Mouse (Mus musculus) T-helper 1 cell (primary cell): ENCODE results near the gene Zfp651.

ENCODE experiments used
- in situ Hi-C: fragments of 300-600 bp; cut with MboI, MseI; formaldehyde crosslinking; loops from one replicate; pipeline ENCODE4 v1.15.1; 2025; ENCODE audit warnings: high pct_unique_total_duplicates

Zfp651 gene

GRCm38 (mm10) chr9:121762248-121762647 is 3.1 kb downstream of the Zfp651 start:
- in situ Hi-C loops = no loop called here

- in situ Hi-C loops = no loop called here
Measured at GRCm38 (mm10) chr9:121762761-121763160, 3.6 kb downstream of the Zfp651 start.

GRCm38 (mm10) chr9:121763716-121764115 is 4.6 kb downstream of the Zfp651 start:
- in situ Hi-C loops = no loop called here

GRCm38 (mm10) chr9:121765166-121765855 is 6.2 kb downstream of the Zfp651 start:
- in situ Hi-C loops = no loop called here

GRCm38 (mm10) chr9:121772412-121772811 is 13.3 kb downstream of the Zfp651 start:
- in situ Hi-C loops = no loop called here

GRCm38 (mm10) chr9:121775951-121776350 is 16.8 kb downstream of the Zfp651 start:
- in situ Hi-C loops = loop anchor here (25.0 kb wide), 2 partner anchors 289 to 911 kb away; partner anchors contain the start of gene Cck

GRCm38 (mm10) chr9:121776511-121776910 is 17.4 kb downstream of the Zfp651 start:
- in situ Hi-C loops = loop anchor here (25.0 kb wide), 2 partner anchors 289 to 911 kb away; partner anchors contain the start of gene Cck

GRCm38 (mm10) chr9:121777484-121778065 is 18.4 kb downstream of the Zfp651 start, which contains the start of gene Klhl40:
Klhl40 (plus strand) TSS chr9:121777607.
- in situ Hi-C loops = loop anchor here (25.0 kb wide), 2 partner anchors 290 to 910 kb away; partner anchors contain the start of gene Cck

GRCm38 (mm10) chr9:121778066-121778624 is 19.0 kb downstream of the Zfp651 start:
- in situ Hi-C loops = loop anchor here (25.0 kb wide), 2 partner anchors 291 to 909 kb away; partner anchors contain the start of gene Cck

- in situ Hi-C loops = loop anchor here (25.0 kb wide), 2 partner anchors 298 to 902 kb away; partner anchors contain the start of gene Cck
Measured at GRCm38 (mm10) chr9:121784801-121785200, 25.7 kb downstream of the Zfp651 start.

GRCm38 (mm10) chr9:121785261-121785660 is 26.1 kb downstream of the Zfp651 start:
- in situ Hi-C loops = loop anchor here (25.0 kb wide), 2 partner anchors 298 to 902 kb away; partner anchors contain the start of gene Cck

GRCm38 (mm10) chr9:121786359-121786758 is 27.2 kb downstream of the Zfp651 start:
- in situ Hi-C loops = loop anchor here (25.0 kb wide), 2 partner anchors 299 to 901 kb away; partner anchors contain the start of gene Cck

GRCm38 (mm10) chr9:121791206-121791605 is 32.1 kb downstream of the Zfp651 start:
- in situ Hi-C loops = loop anchor here (25.0 kb wide), 2 partner anchors 304 to 896 kb away; partner anchors contain the start of gene Cck

GRCm38 (mm10) chr9:121791757-121792521 is 32.8 kb downstream of the Zfp651 start, which contains the start of gene Hhatl:
Hhatl (minus strand) TSS chr9:121792507.
- in situ Hi-C loops = loop anchor here (25.0 kb wide), 2 partner anchors 305 to 895 kb away; partner anchors contain the start of gene Cck

- in situ Hi-C loops = loop anchor here (25.0 kb wide), 2 partner anchors 308 to 892 kb away; partner anchors contain the start of gene Cck
Measured at GRCm38 (mm10) chr9:121794972-121795539, 35.9 kb downstream of the Zfp651 start.

GRCm38 (mm10) chr9:121797722-121798121 is 38.6 kb downstream of the Zfp651 start:
- in situ Hi-C loops = loop anchor here (25.0 kb wide), 2 partner anchors 310 to 890 kb away; partner anchors contain the start of gene Cck

- in situ Hi-C loops = loop anchor here (25.0 kb wide), 2 partner anchors 312 to 888 kb away; partner anchors contain the start of gene Cck
Measured at GRCm38 (mm10) chr9:121798887-121799520, 39.9 kb downstream of the Zfp651 start.

GRCm38 (mm10) chr9:121802747-121803146 is 43.6 kb downstream of the Zfp651 start:
- in situ Hi-C loops = no loop called here

- in situ Hi-C loops = no loop called here
Measured at GRCm38 (mm10) chr9:121807546-121807945, 48.4 kb downstream of the Zfp651 start.

GRCm38 (mm10) chr9:121807947-121808346 is 48.8 kb downstream of the Zfp651 start:
- in situ Hi-C loops = no loop called here
